Mouse (Mus musculus): Measurements from ENCODE around the gene Rnase1. TPM values are rescaled to one million over a fixed set of nuclear protein-coding genes. Genes with fewer than 3 reads are reported as not detected.

The Rnase1 gene
- total and polyA plus RNA-seq, 2 experiments, result 0.09 to 28.5 TPM

- TF ChIP-seq POLR2A (IDR thresholded peaks at IDR 0.05; ENCODE audit: extremely low read depth, insufficient read depth, low read length), result no peak
- Histone ChIP-seq H3K4me3 (ENCODE audit: insufficient read depth, low read depth, low read length) (no peak overlapping the region), H3K27ac (replicated peaks; ENCODE audit: insufficient read depth, low read depth, low read length) (no peak overlapping the region), H3K9ac (ENCODE audit: low read depth, low read length) (no peak overlapping the region), H3K4me1 (ENCODE audit: control insufficient read depth, insufficient read depth, low read length) (no peaks in the 10 kb centered on the region), H3K36me3 (ENCODE audit: control insufficient read depth, insufficient read depth, low read length) (no peaks in the 10 kb centered on the region), H3K79me2 (ENCODE audit: control insufficient read depth, insufficient read depth, low read length) (no peaks in the 10 kb centered on the region), H3K27me3 (ENCODE audit: control insufficient read depth, insufficient read depth, low read length) (no peaks in the 10 kb centered on the region)
- no peak for DNase-seq (ENCODE audit: extremely low read depth, low read depth, low spot score)
- 65% methylated on average over 2 of the region's 2 CpGs for WGBS
These were observed 18.8 kb downstream of the Rnase1 start for GRCm38 (mm10) chr14:51127648-51128258.

GRCm38 (mm10) chr14:51125684-51126083, 20.9 kb downstream of the Rnase1 start:
- Histone ChIP-seq H3K27me3 (ENCODE audit: control insufficient read depth, insufficient read depth, low read length) (no peaks in the 10 kb centered on the region), H3K27ac (replicated peaks; ENCODE audit: insufficient read depth, low read depth, low read length) (no peak overlapping the region), H3K36me3 (ENCODE audit: control insufficient read depth, insufficient read depth, low read length) (no peaks in the 10 kb centered on the region), H3K4me3 (ENCODE audit: insufficient read depth, low read depth, low read length) (no peak overlapping the region), H3K79me2 (ENCODE audit: control insufficient read depth, insufficient read depth, low read length) (no peaks in the 10 kb centered on the region), H3K9ac (ENCODE audit: low read depth, low read length) (no peak overlapping the region), H3K4me1 (ENCODE audit: control insufficient read depth, insufficient read depth, low read length) (no peaks in the 10 kb centered on the region)
- 89% methylated on average over 6 of the region's 6 CpGs for WGBS
- no peak for TF ChIP-seq POLR2A (IDR thresholded peaks at IDR 0.05; ENCODE audit: extremely low read depth, insufficient read depth, low read length)
- TF ChIP-seq CTCF (IDR thresholded peaks at IDR 0.05; ENCODE audit: low read depth, low read length), result no peak
- DNase-seq (ENCODE audit: extremely low read depth, low read depth, low spot score), result no peak

- Histone ChIP-seq H3K4me1 (ENCODE audit: control insufficient read depth, insufficient read depth, low read length) (no peaks in the 10 kb centered on the region), H3K27ac (replicated peaks; ENCODE audit: insufficient read depth, low read depth, low read length) (no peak within 1 kb of the TSS), H3K36me3 (ENCODE audit: control insufficient read depth, insufficient read depth, low read length) (no peaks in the 10 kb centered on the region), H3K4me3 (ENCODE audit: insufficient read depth, low read depth, low read length) (no peak within 1 kb of the TSS), H3K27me3 (ENCODE audit: control insufficient read depth, insufficient read depth, low read length) (no peaks in the 10 kb centered on the region), H3K79me2 (ENCODE audit: control insufficient read depth, insufficient read depth, low read length) (no peaks in the 10 kb centered on the region), H3K9ac (ENCODE audit: low read depth, low read length) (no peak within 1 kb of the TSS)
- DNase-seq (ENCODE audit: extremely low read depth, low read depth, low spot score), result no peak
- 63% methylated on average over 12 of the region's 12 CpGs for WGBS
- TF ChIP-seq CTCF (IDR thresholded peaks at IDR 0.05; ENCODE audit: low read depth, low read length), result no peak
- TF ChIP-seq POLR2A (IDR thresholded peaks at IDR 0.05; ENCODE audit: extremely low read depth, insufficient read depth, low read length), result no peak
These were observed 32.5 kb downstream of the Rnase1 start, which contains the start of gene Eddm3b for GRCm38 (mm10) chr14:51113916-51114560. Gene Eddm3b (plus strand): TSS chr14:51114426.

GRCm38 (mm10) chr14:51113476-51113875, 33.1 kb downstream of the Rnase1 start:
- H3K27ac ChIP-seq (replicated peaks; ENCODE audit: insufficient read depth, low read depth, low read length), result no peak overlapping the region
- no peaks in the 10 kb centered on the region for H3K79me2 ChIP-seq (ENCODE audit: control insufficient read depth, insufficient read depth, low read length)
- no peak overlapping the region for H3K4me3 ChIP-seq (ENCODE audit: insufficient read depth, low read depth, low read length)
- WGBS, result 56% methylated on average over 9 of the region's 9 CpGs
- H3K9ac ChIP-seq (ENCODE audit: low read depth, low read length), result no peak overlapping the region
- H3K36me3 ChIP-seq (ENCODE audit: control insufficient read depth, insufficient read depth, low read length), result no peaks in the 10 kb centered on the region
- TF ChIP-seq CTCF (IDR thresholded peaks at IDR 0.05; ENCODE audit: low read depth, low read length) (no peak), POLR2A (IDR thresholded peaks at IDR 0.05; ENCODE audit: extremely low read depth, insufficient read depth, low read length) (no peak)
- no peaks in the 10 kb centered on the region for H3K4me1 ChIP-seq (ENCODE audit: control insufficient read depth, insufficient read depth, low read length)
- H3K27me3 ChIP-seq (ENCODE audit: control insufficient read depth, insufficient read depth, low read length), result no peaks in the 10 kb centered on the region
- DNase-seq (ENCODE audit: extremely low read depth, low read depth, low spot score), result no peak

GRCm38 (mm10) chr14:51111966-51112365, 34.6 kb downstream of the Rnase1 start:
- H3K79me2 ChIP-seq (ENCODE audit: control insufficient read depth, insufficient read depth, low read length), result no peaks in the 10 kb centered on the region
- H3K27ac ChIP-seq (replicated peaks; ENCODE audit: insufficient read depth, low read depth, low read length), result no peak overlapping the region
- no peaks in the 10 kb centered on the region for H3K4me1 ChIP-seq (ENCODE audit: control insufficient read depth, insufficient read depth, low read length)
- H3K27me3 ChIP-seq (ENCODE audit: control insufficient read depth, insufficient read depth, low read length), result no peaks in the 10 kb centered on the region
- no peak overlapping the region for H3K4me3 ChIP-seq (ENCODE audit: insufficient read depth, low read depth, low read length)
- H3K9ac ChIP-seq (ENCODE audit: low read depth, low read length), result no peak overlapping the region
- H3K36me3 ChIP-seq (ENCODE audit: control insufficient read depth, insufficient read depth, low read length), result no peaks in the 10 kb centered on the region
- 63% methylated on average over 3 of the region's 3 CpGs for WGBS
- no peak for DNase-seq (ENCODE audit: extremely low read depth, low read depth, low spot score)
- TF ChIP-seq CTCF (IDR thresholded peaks at IDR 0.05; ENCODE audit: low read depth, low read length) (no peak), POLR2A (IDR thresholded peaks at IDR 0.05; ENCODE audit: extremely low read depth, insufficient read depth, low read length) (no peak)

GRCm38 (mm10) chr14:51106449-51106967, 40.1 kb downstream of the Rnase1 start:
- no peak for TF ChIP-seq POLR2A (IDR thresholded peaks at IDR 0.05; ENCODE audit: extremely low read depth, insufficient read depth, low read length)
- no peak for TF ChIP-seq CTCF (IDR thresholded peaks at IDR 0.05; ENCODE audit: low read depth, low read length)

More at GRCm38 (mm10) chr14:51106449-51106967, 40.1 kb downstream of the Rnase1 start:
- no peaks in the 10 kb centered on the region for H3K79me2 ChIP-seq (ENCODE audit: control insufficient read depth, insufficient read depth, low read length)
- H3K4me1 ChIP-seq (ENCODE audit: control insufficient read depth, insufficient read depth, low read length), result peaks cover 4% of the 10 kb centered on the region; the same call in 1 of the 2 replicates
- H3K27me3 ChIP-seq (ENCODE audit: control insufficient read depth, insufficient read depth, low read length), result no peaks in the 10 kb centered on the region
- no peak overlapping the region for H3K4me3 ChIP-seq (ENCODE audit: insufficient read depth, low read depth, low read length)
- no peak overlapping the region for H3K27ac ChIP-seq (replicated peaks; ENCODE audit: insufficient read depth, low read depth, low read length)
- DNase-seq (ENCODE audit: extremely low read depth, low read depth, low spot score), result peak; percentile 85
- peaks cover 19% of the 10 kb centered on the region for H3K36me3 ChIP-seq (ENCODE audit: control insufficient read depth, insufficient read depth, low read length)
- no peak overlapping the region for H3K9ac ChIP-seq (ENCODE audit: low read depth, low read length)

All from liver, adult 2 months (tissue).